Comparison of ENCODE assay signal across 10 mouse cellular contexts in genomic region chr12:73679400-73679801, GRCm38 (mm10).
DNase-seq lines count a peak whose midpoint lies in the region; ATAC-seq and TF ChIP-seq lines count a peak whose summit lies in the region.
"Had no signal": no experiment of that assay in that cellular context is flagged by ENCODE, and none has a peak within 500 bp of the region (broad histone marks: within the 10 kb centered on the region; RNA-seq: fewer than 3 reads in every experiment).

No protein-coding gene starts in this region.

- H3K9ac ChIP-seq in kidney, postnatal 0 days (ENCODE audit: low read depth, low read length) = no peak overlapping the region
- no peak overlapping the region for H3K9ac ChIP-seq in heart, embryonic 15.5 days
- H3K9ac ChIP-seq: neural tube, embryonic 13.5 days had no signal

- TF ChIP-seq CTCF in kidney, postnatal 0 days (IDR thresholded peaks at IDR 0.05; ENCODE audit: low read depth) = no peak

- no peaks in the 10 kb centered on the region for H3K4me1 ChIP-seq in kidney, postnatal 0 days (replicated peaks; ENCODE audit: insufficient read depth, low read length)
- H3K4me1 ChIP-seq in heart, embryonic 15.5 days (replicated peaks) = peaks cover 30% of the 10 kb centered on the region

- peak; percentile 38 for DNase-seq in embryo, embryonic 10 days (ENCODE audit: low spot score)
- DNase-seq in embryo, embryonic 9.5 days (ENCODE audit: extremely low spot score) = no peak
- DNase-seq in kidney, postnatal 0 days (ENCODE audit: low spot score) = no peak
- DNase-seq in kidney, adult 8-10 months = no peak
- no peak for DNase-seq in adrenal gland, postnatal 14 days
- DNase-seq in right cerebral cortex, adult 18-20 months = no peak
- DNase-seq: gastrocnemius, postnatal 10 days had no signal

- 0 out of 2 replicates have a peak overlapping the region, but pooled peaks have one; percentile 36 for H3K27ac ChIP-seq in kidney, postnatal 0 days
- peak overlapping the region; percentile 16 for H3K27ac ChIP-seq in heart, embryonic 15.5 days
- H3K27ac ChIP-seq: neural tube, embryonic 13.5 days had no signal

- WGBS in kidney, postnatal 0 days = 20% methylated on average over 7 of the region's 7 CpGs
- 15% methylated on average over 7 of the region's 7 CpGs for WGBS in heart, embryonic 15.5 days

- H3K27me3 ChIP-seq in kidney, postnatal 0 days (ENCODE audit: insufficient read depth, low read length) = no peaks in the 10 kb centered on the region
- H3K27me3 ChIP-seq in heart, embryonic 15.5 days = no peaks in the 10 kb centered on the region
- H3K27me3 ChIP-seq: neural tube, embryonic 13.5 days had no signal

- H3K9me3 ChIP-seq in kidney, postnatal 0 days (replicated peaks; ENCODE audit: low read length) = no peaks in the 10 kb centered on the region
- H3K9me3 ChIP-seq in heart, embryonic 15.5 days (replicated peaks) = no peaks in the 10 kb centered on the region
- H3K9me3 ChIP-seq: neural tube, embryonic 13.5 days had no signal

- ATAC-seq in kidney, postnatal 0 days (replicated peaks; ENCODE audit: low FRiP score, low read depth) = no peak
- peak; percentile 70 for ATAC-seq in CD4-positive, CD25-positive, alpha-beta regulatory T cell, adult 4 months
- no peak for ATAC-seq in heart, embryonic 15.5 days (replicated peaks; ENCODE audit: insufficient number of reproducible peaks, insufficient read depth, low FRiP score, low read depth)

- no peak overlapping the region for H3K4me2 ChIP-seq in kidney, postnatal 0 days (ENCODE audit: low read length)
- no peak overlapping the region for H3K4me2 ChIP-seq in heart, embryonic 15.5 days
- H3K4me2 ChIP-seq: neural tube, embryonic 13.5 days had no signal

- no peak overlapping the region for H3K4me3 ChIP-seq in kidney, postnatal 0 days (replicated peaks; ENCODE audit: low read depth, low read length)
- no peak overlapping the region for H3K4me3 ChIP-seq in heart, embryonic 15.5 days
- H3K4me3 ChIP-seq: neural tube, embryonic 13.5 days had no signal

- H3K36me3 ChIP-seq in kidney, postnatal 0 days (ENCODE audit: insufficient read depth, low read length) = no peaks in the 10 kb centered on the region
- H3K36me3 ChIP-seq in heart, embryonic 15.5 days = no peaks in the 10 kb centered on the region
- H3K36me3 ChIP-seq: neural tube, embryonic 13.5 days had no signal
